Mouse (Mus musculus) kidney, postnatal 0 days (tissue): ENCODE data around the gene Rrbp1. TPM values are rescaled to one million over a fixed set of nuclear protein-coding genes. Genes with fewer than 3 reads are reported as not detected.

Experiments used
- ATAC-seq: fragments of 200-750 bp; cut with Nextera tagmentation; replicated peaks from 2 replicates; pipeline ENCODE4 v1.8.0; 2017; ENCODE audit warnings: low read depth, moderate number of reproducible peaks, moderate TSS enrichment, moderate library complexity; ENCODE audit not compliant: low FRiP score
- DNase-seq: peaks from one replicate; pipeline ENCODE4 v3.0.0-alpha.2; 2016; ENCODE audit warnings: low spot score
- H3K27ac ChIP-seq: fragments of 300-500 bp; sonication (generic); 2 replicates; pipeline ENCODE4 v1.5.1; 2014; ENCODE audit warnings: mild to moderate bottlenecking
- H3K27me3 ChIP-seq: fragments of 300-500 bp; sonication (generic); 2 replicates; pipeline ENCODE4 v1.6.1; 2014; ENCODE audit warnings: low read length, mixed read lengths; ENCODE audit not compliant: insufficient read depth
- H3K36me3 ChIP-seq: fragments of 300-500 bp; sonication (generic); 2 replicates; pipeline ENCODE4 v1.6.1; 2014; ENCODE audit warnings: low read length, mixed read lengths; ENCODE audit not compliant: insufficient read depth
- H3K4me1 ChIP-seq: fragments of 300-500 bp; sonication (generic); replicated peaks from 2 replicates; pipeline ENCODE4 v1.6.1; 2014; ENCODE audit warnings: antibody characterized with exemption, low read length, mixed read lengths; ENCODE audit not compliant: insufficient read depth
- H3K4me2 ChIP-seq: fragments of 300-500 bp; sonication (generic); 2 replicates; pipeline ENCODE4 v1.6.1; 2014; ENCODE audit warnings: mild to moderate bottlenecking, low read length, moderate library complexity, mixed read lengths
- H3K4me3 ChIP-seq: fragments of 300-500 bp; sonication (generic); replicated peaks from 2 replicates; pipeline ENCODE4 v1.5.1; 2014; ENCODE audit warnings: low read depth, low read length
- H3K9ac ChIP-seq: fragments of 300-500 bp; sonication (generic); 2 replicates; pipeline ENCODE4 v1.6.1; 2014; ENCODE audit warnings: low read depth, low read length
- H3K9me3 ChIP-seq: fragments of 300-500 bp; sonication (generic); replicated peaks from 2 replicates; pipeline ENCODE4 v1.6.1; 2016; ENCODE audit warnings: low read length, inconsistent platforms, mixed read lengths
- CTCF ChIP-seq: IDR thresholded peaks from 2 replicates; pipeline ENCODE4 v1.5.1; 2016; ENCODE audit warnings: antibody characterized with exemption, low read depth, mild to moderate bottlenecking, moderate library complexity
- WGBS: fragments of 180-500 bp; shearing (Covaris S2); extraction: QIAGEN DNeasy Blood & Tissue Kit; methylation state at CpG from one replicate; pipeline ENCODE4 v1.1.7; 2014; 5-methylcytosine and 5-hydroxymethylcytosine counted together
- polyA plus RNA-seq: library from polyadenylated mRNA; unstranded; fragments of >200 nt; fragmentation: Nextera tagmentation; extraction: Ambion mirVana; gene quantifications from 2 replicates; pipeline ENCODE4 v1.2.1, GENCODE M21; 2015

Rrbp1 gene
- polyA plus RNA-seq, 1 experiment from 2014 or later = 68.7 TPM

GRCm38 (mm10) chr2:144045756-144046560 is 34.9 kb upstream of the Rrbp1 start:
- peaks cover 15% of the 10 kb centered on the region; the same call in 1 of the 2 replicates for H3K9me3 ChIP-seq
- no peaks in the 10 kb centered on the region for H3K4me1 ChIP-seq
- no peaks in the 10 kb centered on the region for H3K27me3 ChIP-seq
- no peak overlapping the region for H3K4me2 ChIP-seq
- ATAC-seq (no peak), DNase-seq (no peak)
- no peak for TF ChIP-seq CTCF
- 67% methylated on average over 5 of the region's 5 CpGs for WGBS
- H3K4me3 ChIP-seq = no peak overlapping the region
- H3K27ac ChIP-seq = no peak overlapping the region
- H3K36me3 ChIP-seq = no peaks in the 10 kb centered on the region
- no peak overlapping the region for H3K9ac ChIP-seq

GRCm38 (mm10) chr2:144044726-144045125 is 33.7 kb upstream of the Rrbp1 start:
- Histone ChIP-seq H3K9ac (no peak overlapping the region), H3K27me3 (no peaks in the 10 kb centered on the region), H3K36me3 (no peaks in the 10 kb centered on the region), H3K4me2 (no peak overlapping the region), H3K27ac (no peak overlapping the region), H3K4me1 (no peaks in the 10 kb centered on the region), H3K4me3 (no peak overlapping the region), H3K9me3 (peaks cover 15% of the 10 kb centered on the region; the same call in 1 of the 2 replicates)
- no peak for DNase-seq
- WGBS = 80% methylated on average over 6 of the region's 6 CpGs
- no peak for ATAC-seq
- no peak for TF ChIP-seq CTCF

GRCm38 (mm10) chr2:144032664-144033063 is 21.6 kb upstream of the Rrbp1 start, which contains the start of gene Banf2:
TSS of gene Banf2 (plus strand) at chr2:144033059.
- no peak for TF ChIP-seq CTCF
- no peaks in the 10 kb centered on the region for H3K36me3 ChIP-seq
- WGBS = 96% methylated on average over 2 of the region's 2 CpGs
- no peak within 1 kb of the TSS for H3K27ac ChIP-seq
- H3K9ac ChIP-seq = no peak within 1 kb of the TSS
- no peaks in the 10 kb centered on the region for H3K9me3 ChIP-seq
- H3K27me3 ChIP-seq = no peaks in the 10 kb centered on the region
- no peak within 1 kb of the TSS for H3K4me3 ChIP-seq
- ATAC-seq (no peak), DNase-seq (no peak)
- H3K4me1 ChIP-seq = no peaks in the 10 kb centered on the region
- no peak within 1 kb of the TSS for H3K4me2 ChIP-seq

- ATAC-seq (no peak), DNase-seq (no peak)
- Histone ChIP-seq H3K36me3 (no peaks in the 10 kb centered on the region), H3K4me1 (no peaks in the 10 kb centered on the region), H3K9ac (no peak overlapping the region), H3K4me2 (no peak overlapping the region), H3K9me3 (no peaks in the 10 kb centered on the region), H3K27ac (no peak overlapping the region), H3K4me3 (no peak overlapping the region), H3K27me3 (no peaks in the 10 kb centered on the region)
- TF ChIP-seq CTCF = no peak
- 80% methylated on average over 7 of the region's 7 CpGs for whole genome bisulfite sequencing
These were observed 19.7 kb upstream of the Rrbp1 start for GRCm38 (mm10) chr2:144030791-144031190.

- Histone ChIP-seq H3K27ac (no peak overlapping the region), H3K9me3 (no peaks in the 10 kb centered on the region), H3K4me3 (no peak overlapping the region), H3K4me1 (no peaks in the 10 kb centered on the region), H3K27me3 (no peaks in the 10 kb centered on the region), H3K4me2 (no peak overlapping the region), H3K36me3 (no peaks in the 10 kb centered on the region), H3K9ac (no peak overlapping the region)
- 77% methylated on average over 4 of the region's 4 CpGs for WGBS
- no peak for TF ChIP-seq CTCF
- ATAC-seq (no peak), DNase-seq (no peak)
These were observed 15.4 kb upstream of the Rrbp1 start for GRCm38 (mm10) chr2:144026456-144026855.

GRCm38 (mm10) chr2:144025361-144025760 is 14.3 kb upstream of the Rrbp1 start:
- ATAC-seq = no peak
- no peaks in the 10 kb centered on the region for H3K4me1 ChIP-seq

GRCm38 (mm10) chr2:144022441-144022840 is 11.4 kb upstream of the Rrbp1 start:
- DNase-seq = no peak
- Histone ChIP-seq H3K4me1 (no peaks in the 10 kb centered on the region), H3K27ac (no peak overlapping the region), H3K36me3 (no peaks in the 10 kb centered on the region), H3K4me3 (no peak overlapping the region), H3K9ac (no peak overlapping the region), H3K4me2 (no peak overlapping the region), H3K9me3 (no peaks in the 10 kb centered on the region), H3K27me3 (no peaks in the 10 kb centered on the region)
- no peak for ATAC-seq
- TF ChIP-seq CTCF = no peak
- WGBS = 51% methylated on average over 3 of the region's 3 CpGs

More at GRCm38 (mm10) chr2:144025361-144025760, 14.3 kb upstream of the Rrbp1 start:
- Histone ChIP-seq H3K9me3 (no peaks in the 10 kb centered on the region), H3K27ac (no peak overlapping the region), H3K36me3 (no peaks in the 10 kb centered on the region), H3K4me2 (no peak overlapping the region), H3K9ac (no peak overlapping the region), H3K4me3 (no peak overlapping the region), H3K27me3 (no peaks in the 10 kb centered on the region)
- no peak for TF ChIP-seq CTCF
- WGBS = 52% methylated on average over 9 of the region's 9 CpGs
- DNase-seq = no peak
